Mouse (Mus musculus): Measurements from ENCODE around the gene Sema3e.

Gene Sema3e

DNA sequence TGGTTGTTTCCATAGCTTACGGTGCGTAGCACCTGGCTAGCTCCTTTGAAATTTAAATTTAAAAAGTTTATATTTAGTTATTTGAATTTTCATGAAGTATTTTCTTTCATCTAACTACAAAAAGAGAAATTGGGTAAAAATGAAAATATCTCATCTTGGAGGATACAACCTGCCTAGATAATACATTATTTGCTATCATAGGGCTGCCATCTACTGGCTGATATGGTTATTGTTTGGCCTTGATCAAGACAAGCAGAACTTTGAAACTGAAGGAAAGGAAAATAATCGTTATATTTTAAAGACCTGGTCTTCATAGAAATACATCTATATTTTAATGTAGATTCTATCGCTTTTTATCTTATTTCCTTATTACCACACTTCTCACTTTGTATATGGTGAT lies 193.6 kb downstream of the Sema3e start:
- DNase-seq = no peak

- no peak for DNase-seq
These were observed 199.4 kb downstream of the Sema3e start for GRCm38 (mm10) chr5:14224509-14224908.

GRCm38 (mm10) chr5:14231027-14231426 lies 206.0 kb downstream of the Sema3e start:
- DNase-seq = no peak

- DNase-seq = no peak
These were observed 227.5 kb downstream of the Sema3e start for GRCm38 (mm10) chr5:14252583-14252982.

- DNase-seq = no peak
These were observed 228.3 kb downstream of the Sema3e start for GRCm38 (mm10) chr5:14253328-14253727.

DNA sequence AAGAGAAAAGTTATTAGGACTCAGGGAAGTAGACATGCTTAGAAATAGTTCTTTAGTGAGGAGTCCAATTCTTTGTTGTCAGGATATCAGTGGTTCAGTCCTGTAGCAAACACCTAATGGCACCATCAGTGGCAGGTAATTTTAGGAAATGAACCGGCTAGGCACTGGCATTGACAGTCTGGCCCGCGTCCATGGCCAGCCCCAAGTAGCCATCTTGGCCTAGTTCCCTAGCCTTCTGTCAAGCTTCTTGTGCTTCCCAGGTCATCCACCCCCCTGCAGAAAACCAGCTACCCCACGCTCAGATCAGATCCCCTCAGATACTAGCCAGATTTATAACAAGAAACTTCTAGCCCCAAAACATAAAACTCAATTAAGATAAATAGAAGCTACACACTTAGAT lies 235.1 kb downstream of the Sema3e start:
- DNase-seq = no peak

DNA sequence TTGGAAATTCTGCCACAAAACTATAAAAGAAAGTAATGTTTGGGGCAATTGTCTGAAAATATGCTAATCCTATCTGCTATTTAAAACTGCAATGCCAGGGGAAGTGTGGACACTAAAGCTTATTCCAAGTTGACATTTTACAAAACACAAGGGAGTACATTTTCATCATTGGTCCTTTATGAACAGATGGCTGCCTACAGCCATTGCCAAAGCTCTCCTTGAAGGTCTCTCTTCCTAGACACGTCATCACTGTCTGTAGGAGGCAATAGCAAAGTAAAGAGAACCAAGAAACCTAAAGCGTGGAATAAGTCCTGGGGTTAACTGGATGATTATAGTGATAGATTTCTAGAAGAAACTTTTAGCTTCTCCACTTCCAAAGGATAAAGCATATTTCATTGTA lies 242.3 kb downstream of the Sema3e start:
- DNase-seq = no peak

Measured in cerebellum, adult 11 months (tissue).